Mouse (Mus musculus): ENCODE measurements around the gene Srp72. TPM values are rescaled to one million over a fixed set of nuclear protein-coding genes. Genes with fewer than 3 reads are reported as not detected.

Srp72 gene
- total and polyA plus RNA-seq, 3 experiments: 77.4 to 148 (median 85.2) TPM

DNA sequence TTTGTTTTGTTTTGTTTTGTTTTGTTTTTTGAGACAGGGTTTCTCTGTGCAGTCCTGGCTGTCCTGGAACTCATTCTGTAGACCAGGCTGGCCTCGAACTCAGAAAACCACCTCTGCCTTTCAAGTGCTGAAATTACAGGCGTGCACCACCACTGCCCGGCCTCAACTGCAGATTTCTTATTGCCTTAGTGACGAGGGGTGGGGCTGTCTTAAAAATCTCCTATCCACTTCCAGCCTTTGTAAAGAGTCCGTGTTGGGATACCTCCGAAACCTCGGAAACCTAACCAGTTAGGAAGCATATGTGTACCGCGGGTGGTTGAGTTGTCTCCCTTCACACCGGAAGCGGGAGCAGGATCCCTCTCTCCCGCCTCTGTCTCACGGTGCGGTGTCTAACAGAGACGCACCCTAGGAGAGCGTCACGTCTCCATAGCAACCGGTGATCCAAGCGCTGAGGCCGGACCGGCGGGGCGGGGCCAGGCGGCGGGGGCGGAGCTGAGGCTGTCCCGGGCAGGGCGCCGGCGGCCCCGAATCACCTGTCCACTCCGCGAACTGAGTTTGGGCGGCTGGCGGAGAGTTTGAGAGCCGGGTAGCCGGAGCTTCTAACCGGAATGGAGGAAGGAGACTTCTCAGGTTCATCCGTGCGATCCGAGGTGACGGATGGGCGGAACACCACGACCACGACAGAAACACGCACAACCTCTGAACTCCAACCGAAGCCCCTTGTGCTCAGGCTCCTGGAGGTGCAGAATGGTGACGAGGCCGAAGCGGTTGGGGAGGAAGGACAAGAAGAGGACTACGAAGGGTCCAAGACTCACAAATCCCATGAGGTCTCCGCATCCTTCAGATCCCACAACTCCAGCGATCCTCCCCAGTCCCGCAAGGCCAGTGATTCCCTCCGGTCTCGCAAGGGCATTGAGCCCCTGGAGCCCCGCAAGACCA lies 41.3 kb downstream of the Srp72 start, which contains the start of gene Thegl:
Gene Thegl, plus strand, starts transcription at position 480 of the 939 bp plus-strand sequence.
- dilution Hi-C loops (cut with MboI; ENCODE audit: extremely low pct_ligation_motif_present, extremely low pct_unique_long_range_greater_than_20kb, low sequenced_read_pairs): no loop called here
- no peak within 1 kb of the TSS for H3K9ac ChIP-seq (ENCODE audit: insufficient read depth, low read depth)

DNA sequence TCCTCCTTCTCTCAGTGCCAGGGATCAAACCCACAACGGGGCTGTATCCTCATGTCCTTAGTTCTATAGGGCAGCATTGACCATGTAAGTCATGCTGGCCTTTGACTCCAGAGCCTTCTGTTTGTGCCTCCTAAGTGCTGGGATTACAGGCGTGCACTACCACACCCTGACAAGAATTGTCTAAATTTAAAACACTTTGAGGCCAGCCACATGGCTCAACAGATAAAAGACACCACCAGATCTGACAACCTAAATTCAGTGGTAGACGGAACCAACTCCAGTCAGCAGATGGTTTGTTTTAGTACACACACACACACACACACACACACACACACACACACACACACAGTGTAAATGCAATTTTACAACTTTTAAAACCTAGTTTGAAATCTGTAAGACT lies 53.6 kb downstream of the Srp72 start:
- dilution Hi-C loops (cut with MboI; ENCODE audit: extremely low pct_ligation_motif_present, extremely low pct_unique_long_range_greater_than_20kb, low sequenced_read_pairs): no loop called here
- H3K9me3 ChIP-seq (replicated peaks; ENCODE audit: low read length): peaks cover 3% of the 10 kb centered on the region

More for the DNA sequence above, 41.3 kb downstream of the Srp72 start, which contains the start of gene Thegl:
- Histone ChIP-seq H3K27me3 (replicated peaks) (no peaks in the 10 kb centered on the region), H3K36me3 (replicated peaks in 1 of 2; ENCODE audit: control insufficient read depth in 1 of 2, insufficient read depth in 1 of 2, low read length in 1 of 2) (peaks cover 0 to under 1% of the 10 kb centered on the region in 2 experiments), H3K4me2 (ENCODE audit: insufficient read depth, low read depth, poor library complexity, severe bottlenecking) (no peak within 1 kb of the TSS), H3K9me3 (replicated peaks; ENCODE audit: low read length) (peaks cover 2% of the 10 kb centered on the region), H3K4me3 (replicated peaks in 1 of 3; ENCODE audit: low read depth in 2 of 3, low read length in 2 of 3, poor library complexity in 1 of 3) (no peak within 1 kb of the TSS), H3K27ac (ENCODE audit: insufficient read depth, low read depth) (no peak within 1 kb of the TSS), H3K79me2 (replicated peaks; ENCODE audit: control insufficient read depth, extremely low read depth, insufficient read depth, poor library complexity, severe bottlenecking) (no peaks in the 10 kb centered on the region), H3K4me1 (ENCODE audit: control insufficient read depth in 1 of 2, insufficient read depth in 2 of 2) (peaks cover 0 to 10% of the 10 kb centered on the region in 2 experiments; a peak in 2 of 4 replicates)
- TF ChIP-seq IRF4 (IDR thresholded peaks at IDR 0.05; ENCODE audit: low read depth, low read length): no peak
- no peak for TF ChIP-seq ZNF384 (IDR thresholded peaks at IDR 0.05; ENCODE audit: low read depth, low read length)
- no peak for TF ChIP-seq MAZ (IDR thresholded peaks at IDR 0.05; ENCODE audit: low read depth, low read length)
- TF ChIP-seq SMC3 (IDR thresholded peaks at IDR 0.05; ENCODE audit: low read depth, low read length): no peak
- TF ChIP-seq POLR2A (IDR thresholded peaks at IDR 0.05; ENCODE audit: low read depth, low read length): no peak
- no peak for TF ChIP-seq CHD2 (IDR thresholded peaks at IDR 0.05; ENCODE audit: low read length)
- no peak for DNase-seq (ENCODE audit: extremely low read depth)
- in situ Hi-C loops (cut with MboI; ENCODE audit: low pct_ligation_motif_present, low pct_unique_long_range_greater_than_20kb, low sequenced_read_pairs): loop anchor here (10.0 kb wide), 1 partner anchor 179 kb away; no protein-coding TSS in a partner anchor

DNA sequence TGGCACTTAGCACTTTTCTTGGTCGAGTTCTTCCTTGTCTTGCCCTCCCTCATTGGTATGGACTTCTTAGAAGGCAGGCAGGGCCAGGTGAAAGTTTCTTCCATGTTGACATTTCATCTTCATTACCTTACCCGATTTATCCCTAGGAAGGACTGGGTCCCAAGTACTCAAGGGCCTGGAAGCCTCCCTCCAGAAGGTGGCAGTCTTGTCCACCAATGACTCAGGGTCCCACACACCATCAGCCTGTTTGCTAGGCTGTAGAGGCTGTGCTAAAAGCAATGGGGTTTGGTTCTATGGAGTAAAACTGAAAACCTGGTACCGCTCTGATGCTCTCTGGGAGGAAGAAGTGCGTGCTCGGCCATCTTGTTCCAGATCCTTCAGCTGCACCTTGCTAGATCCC lies 55.3 kb downstream of the Srp72 start:
- no peaks in the 10 kb centered on the region for H3K79me2 ChIP-seq (replicated peaks; ENCODE audit: control insufficient read depth, extremely low read depth, insufficient read depth, poor library complexity, severe bottlenecking)
- no peaks in the 10 kb centered on the region for H3K27me3 ChIP-seq (replicated peaks)
- H3K4me3 ChIP-seq (replicated peaks in 1 of 3; ENCODE audit: low read depth in 2 of 3, low read length in 2 of 3, poor library complexity in 1 of 3): peak overlapping the region in 2 of 3 experiments; percentile 8 to 42
- in situ Hi-C loops (cut with MboI; ENCODE audit: low pct_ligation_motif_present, low pct_unique_long_range_greater_than_20kb, low sequenced_read_pairs): no loop called here
- DNase-seq (ENCODE audit: extremely low read depth): peak; percentile 66
- dilution Hi-C loops (cut with MboI; ENCODE audit: extremely low pct_ligation_motif_present, extremely low pct_unique_long_range_greater_than_20kb, low sequenced_read_pairs): no loop called here
- H3K4me2 ChIP-seq (ENCODE audit: insufficient read depth, low read depth, poor library complexity, severe bottlenecking): peak overlapping the region; percentile 51
- TF ChIP-seq NRF1 (IDR thresholded peaks at IDR 0.05; ENCODE audit: low read depth, low read length) (no peak), POLR2A (IDR thresholded peaks at IDR 0.05; ENCODE audit: low read depth, low read length) (no peak), MEF2A (IDR thresholded peaks at IDR 0.05; ENCODE audit: borderline replicate concordance, low read depth, low read length) (peak; percentile 36; the same call in 1 of the 2 replicates), BHLHE40 (IDR thresholded peaks at IDR 0.05; ENCODE audit: low read depth, low read length) (no peak), SMC3 (IDR thresholded peaks at IDR 0.05; ENCODE audit: low read depth, low read length) (peak; percentile 89), MAX (IDR thresholded peaks at IDR 0.05; ENCODE audit: low read length) (no peak), IRF4 (IDR thresholded peaks at IDR 0.05; ENCODE audit: low read depth, low read length) (peak; percentile 54; the same call in 1 of the 2 replicates), UBTF (IDR thresholded peaks at IDR 0.05; ENCODE audit: low read depth, low read length) (no peak), MYC (IDR thresholded peaks at IDR 0.05; ENCODE audit: low read depth, low read length) (0 out of 2 replicates have a peak, but pooled peaks have one; percentile 28), ZMIZ1 (IDR thresholded peaks at IDR 0.05; ENCODE audit: low read depth, low read length) (no peak), TCF12 (IDR thresholded peaks at IDR 0.05; ENCODE audit: low read depth, low read length) (0 out of 2 replicates have a peak, but pooled peaks have one; percentile 21), USF1 (IDR thresholded peaks at IDR 0.05; ENCODE audit: low read depth, low read length) (no peak), CTCF (conservative IDR thresholded peaks at IDR 0.05 in 1 of 2, IDR thresholded peaks at IDR 0.05 in 1 of 2; ENCODE audit: low read depth in 2 of 2, low read length in 2 of 2) (peak; percentile 44 to 91; a peak in 3 of 4 replicates), MAZ (IDR thresholded peaks at IDR 0.05; ENCODE audit: low read depth, low read length) (no peak), PAX5 (IDR thresholded peaks at IDR 0.05; ENCODE audit: low read length) (no peak), NELFE (IDR thresholded peaks at IDR 0.05; ENCODE audit: low read depth, low read length) (no peak), RAD21 (IDR thresholded peaks at IDR 0.05; ENCODE audit: low read depth, low read length) (peak; percentile 87), ZC3H11A (IDR thresholded peaks at IDR 0.05; ENCODE audit: low read depth, low read length) (peak; percentile 73)
- no peak overlapping the region for H3K27ac ChIP-seq (ENCODE audit: insufficient read depth, low read depth)
- no peaks in the 10 kb centered on the region for H3K36me3 ChIP-seq (replicated peaks in 1 of 2; ENCODE audit: control insufficient read depth in 1 of 2, insufficient read depth in 1 of 2, low read length in 1 of 2)
- no peaks in the 10 kb centered on the region for H3K9me3 ChIP-seq (replicated peaks; ENCODE audit: low read length)
- peaks cover 2% of the 10 kb centered on the region in 2 experiments; a peak in 3 of 4 replicates for H3K4me1 ChIP-seq (ENCODE audit: control insufficient read depth in 1 of 2, insufficient read depth in 2 of 2)
- no peak overlapping the region; the same call in 1 of the 2 replicates for H3K9ac ChIP-seq (ENCODE audit: insufficient read depth, low read depth)

More for the DNA sequence above, 53.6 kb downstream of the Srp72 start:
- Histone ChIP-seq H3K36me3 (replicated peaks in 1 of 2; ENCODE audit: control insufficient read depth in 1 of 2, insufficient read depth in 1 of 2, low read length in 1 of 2) (no peaks in the 10 kb centered on the region), H3K9ac (ENCODE audit: insufficient read depth, low read depth) (no peak overlapping the region), H3K4me1 (ENCODE audit: control insufficient read depth in 1 of 2, insufficient read depth in 2 of 2) (peaks cover 2% of the 10 kb centered on the region in 2 experiments; a peak in 3 of 4 replicates), H3K27ac (ENCODE audit: insufficient read depth, low read depth) (no peak overlapping the region), H3K4me2 (ENCODE audit: insufficient read depth, low read depth, poor library complexity, severe bottlenecking) (no peak overlapping the region), H3K4me3 (replicated peaks in 1 of 3; ENCODE audit: low read depth in 2 of 3, low read length in 2 of 3, poor library complexity in 1 of 3) (no peak overlapping the region), H3K27me3 (replicated peaks) (no peaks in the 10 kb centered on the region), H3K79me2 (replicated peaks; ENCODE audit: control insufficient read depth, extremely low read depth, insufficient read depth, poor library complexity, severe bottlenecking) (no peaks in the 10 kb centered on the region)
- in situ Hi-C loops (cut with MboI; ENCODE audit: low pct_ligation_motif_present, low pct_unique_long_range_greater_than_20kb, low sequenced_read_pairs): no loop called here
- DNase-seq (ENCODE audit: extremely low read depth): no peak
- TF ChIP-seq E2F4 (IDR thresholded peaks at IDR 0.05; ENCODE audit: insufficient replicate concordance, low read depth, low read length): no peak
- no peak for TF ChIP-seq MAZ (IDR thresholded peaks at IDR 0.05; ENCODE audit: low read depth, low read length)
- TF ChIP-seq HCFC1 (IDR thresholded peaks at IDR 0.05; ENCODE audit: low read depth, low read length): no peak
- no peak for TF ChIP-seq IRF4 (IDR thresholded peaks at IDR 0.05; ENCODE audit: low read depth, low read length)
- TF ChIP-seq NRF1 (IDR thresholded peaks at IDR 0.05; ENCODE audit: low read depth, low read length): no peak
- no peak for TF ChIP-seq ZC3H11A (IDR thresholded peaks at IDR 0.05; ENCODE audit: low read depth, low read length)
- no peak for TF ChIP-seq TCF12 (IDR thresholded peaks at IDR 0.05; ENCODE audit: low read depth, low read length)
